Mouse (Mus musculus): ENCODE results near the gene Ccdc34. TPM values are rescaled to one million over a fixed set of nuclear protein-coding genes. Genes with fewer than 3 reads are reported as not detected.

Gene Ccdc34
- polyA plus RNA-seq, 1 experiment from 2014 or later: 28.7 TPM

GRCm38 (mm10) chr2:110004668-110005067, 12.9 kb upstream of the Ccdc34 start:
- Histone ChIP-seq H3K9me3 (replicated peaks) (no peaks in the 10 kb centered on the region), H3K27me3 (replicated peaks) (no peaks in the 10 kb centered on the region), H3K27ac (ENCODE audit: poor library complexity, severe bottlenecking) (no peak overlapping the region), H3K4me2 (no peak overlapping the region), H3K4me3 (no peak overlapping the region), H3K9ac (no peak overlapping the region), H3K4me1 (replicated peaks) (0 out of 2 replicates have a peak, but pooled peaks cover 2% of the 10 kb centered on the region), H3K36me3 (peaks cover 45% of the 10 kb centered on the region)
- no peak for ATAC-seq (ENCODE audit: insufficient number of reproducible peaks, low FRiP score)
- 80% methylated on average over 1 of the region's 1 CpGs for WGBS

GRCm38 (mm10) chr2:110005164-110005563, 12.5 kb upstream of the Ccdc34 start:
- H3K4me2 ChIP-seq: no peak overlapping the region
- H3K4me3 ChIP-seq: no peak overlapping the region
- 0 out of 2 replicates have a peak, but pooled peaks cover 2% of the 10 kb centered on the region for H3K4me1 ChIP-seq (replicated peaks)
- peaks cover 45% of the 10 kb centered on the region for H3K36me3 ChIP-seq
- H3K9ac ChIP-seq: no peak overlapping the region
- ATAC-seq (ENCODE audit: insufficient number of reproducible peaks, low FRiP score): no peak
- H3K27me3 ChIP-seq (replicated peaks): no peaks in the 10 kb centered on the region
- no peak overlapping the region for H3K27ac ChIP-seq (ENCODE audit: poor library complexity, severe bottlenecking)
- no peaks in the 10 kb centered on the region for H3K9me3 ChIP-seq (replicated peaks)
- 77% methylated on average over 3 of the region's 3 CpGs for WGBS

- WGBS: 52% methylated on average over 3 of the region's 3 CpGs
- ATAC-seq (ENCODE audit: insufficient number of reproducible peaks, low FRiP score): no peak
- no peak overlapping the region for H3K9ac ChIP-seq
- H3K4me3 ChIP-seq: no peak overlapping the region
- no peaks in the 10 kb centered on the region for H3K27me3 ChIP-seq (replicated peaks)
- no peaks in the 10 kb centered on the region for H3K9me3 ChIP-seq (replicated peaks)
- no peak overlapping the region for H3K4me2 ChIP-seq
- peaks cover 45% of the 10 kb centered on the region for H3K36me3 ChIP-seq
- no peak overlapping the region for H3K27ac ChIP-seq (ENCODE audit: poor library complexity, severe bottlenecking)
- 0 out of 2 replicates have a peak, but pooled peaks cover 2% of the 10 kb centered on the region for H3K4me1 ChIP-seq (replicated peaks)
Observed at GRCm38 (mm10) chr2:110005596-110006239, 11.9 kb upstream of the Ccdc34 start.

- Histone ChIP-seq H3K27me3 (replicated peaks) (no peaks in the 10 kb centered on the region), H3K4me2 (no peak overlapping the region), H3K9ac (no peak overlapping the region), H3K27ac (ENCODE audit: poor library complexity, severe bottlenecking) (no peak overlapping the region), H3K36me3 (peaks cover 48% of the 10 kb centered on the region), H3K9me3 (replicated peaks) (no peaks in the 10 kb centered on the region), H3K4me3 (no peak overlapping the region), H3K4me1 (replicated peaks) (0 out of 2 replicates have a peak, but pooled peaks cover 2% of the 10 kb centered on the region)
- ATAC-seq (ENCODE audit: insufficient number of reproducible peaks, low FRiP score): peak; percentile 36; the same call in 1 of the 2 replicates
- 84% methylated on average over 10 of the region's 10 CpGs for WGBS
Observed at GRCm38 (mm10) chr2:110007423-110008267, 10.0 kb upstream of the Ccdc34 start.

GRCm38 (mm10) chr2:110009449-110009848, 8.2 kb upstream of the Ccdc34 start:
- no peak overlapping the region for H3K9ac ChIP-seq
- H3K4me3 ChIP-seq: no peak overlapping the region
- no peak overlapping the region for H3K4me2 ChIP-seq
- H3K27ac ChIP-seq (ENCODE audit: poor library complexity, severe bottlenecking): no peak overlapping the region
- H3K36me3 ChIP-seq: peaks cover 51% of the 10 kb centered on the region
- no peak for ATAC-seq (ENCODE audit: insufficient number of reproducible peaks, low FRiP score)
- H3K9me3 ChIP-seq (replicated peaks): no peaks in the 10 kb centered on the region
- H3K4me1 ChIP-seq (replicated peaks): 0 out of 2 replicates have a peak, but pooled peaks cover 2% of the 10 kb centered on the region
- no peaks in the 10 kb centered on the region for H3K27me3 ChIP-seq (replicated peaks)

GRCm38 (mm10) chr2:110012184-110012725, 5.4 kb upstream of the Ccdc34 start:
- Histone ChIP-seq H3K4me2 (no peak overlapping the region), H3K4me3 (no peak overlapping the region), H3K4me1 (replicated peaks) (no peaks in the 10 kb centered on the region; the same call in 1 of the 2 replicates), H3K36me3 (peaks cover 37% of the 10 kb centered on the region), H3K27ac (ENCODE audit: poor library complexity, severe bottlenecking) (no peak overlapping the region), H3K27me3 (replicated peaks) (no peaks in the 10 kb centered on the region), H3K9ac (no peak overlapping the region), H3K9me3 (replicated peaks) (no peaks in the 10 kb centered on the region)
- WGBS: 86% methylated on average over 13 of the region's 13 CpGs
- no peak for ATAC-seq (ENCODE audit: insufficient number of reproducible peaks, low FRiP score)

- H3K9ac ChIP-seq: no peak overlapping the region
- 34% methylated on average over 7 of the region's 7 CpGs for whole genome bisulfite sequencing
- peaks cover 17% of the 10 kb centered on the region for H3K4me1 ChIP-seq (replicated peaks)
- H3K27ac ChIP-seq (ENCODE audit: poor library complexity, severe bottlenecking): no peak overlapping the region
- peak overlapping the region; percentile 87 for H3K4me2 ChIP-seq
- H3K36me3 ChIP-seq: peaks cover 16% of the 10 kb centered on the region
- H3K27me3 ChIP-seq (replicated peaks): no peaks in the 10 kb centered on the region
- no peaks in the 10 kb centered on the region for H3K9me3 ChIP-seq (replicated peaks)
- ATAC-seq (ENCODE audit: insufficient number of reproducible peaks, low FRiP score): no peak
- peak overlapping the region; percentile 61 for H3K4me3 ChIP-seq
Observed at GRCm38 (mm10) chr2:110017087-110017486, 530 bp upstream of the Ccdc34 start.

GRCm38 (mm10) chr2:110019656-110020055, 2.0 kb downstream of the Ccdc34 start:
- no peak overlapping the region for H3K4me3 ChIP-seq
- 86% methylated on average over 4 of the region's 4 CpGs for WGBS
- no peaks in the 10 kb centered on the region for H3K9me3 ChIP-seq (replicated peaks)
- no peak overlapping the region for H3K27ac ChIP-seq (ENCODE audit: poor library complexity, severe bottlenecking)
- 0 out of 2 replicates have a peak overlapping the region, but pooled peaks have one; percentile 51 for H3K4me2 ChIP-seq
- no peak overlapping the region; the same call in 1 of the 2 replicates for H3K9ac ChIP-seq
- peaks cover 17% of the 10 kb centered on the region for H3K4me1 ChIP-seq (replicated peaks)
- H3K27me3 ChIP-seq (replicated peaks): no peaks in the 10 kb centered on the region
- peaks cover 16% of the 10 kb centered on the region for H3K36me3 ChIP-seq
- ATAC-seq (ENCODE audit: insufficient number of reproducible peaks, low FRiP score): no peak

- Histone ChIP-seq H3K27ac (ENCODE audit: poor library complexity, severe bottlenecking) (no peak overlapping the region), H3K27me3 (replicated peaks) (no peaks in the 10 kb centered on the region), H3K9me3 (replicated peaks) (no peaks in the 10 kb centered on the region), H3K4me2 (no peak overlapping the region), H3K36me3 (peaks cover 16% of the 10 kb centered on the region), H3K4me3 (no peak overlapping the region), H3K4me1 (replicated peaks) (peaks cover 17% of the 10 kb centered on the region), H3K9ac (no peak overlapping the region)
- 85% methylated on average over 1 of the region's 1 CpGs for WGBS
- ATAC-seq (ENCODE audit: insufficient number of reproducible peaks, low FRiP score): no peak
Observed at GRCm38 (mm10) chr2:110020430-110020829, 2.8 kb downstream of the Ccdc34 start.

GRCm38 (mm10) chr2:110036265-110036664, 18.6 kb downstream of the Ccdc34 start:
- no peak overlapping the region for H3K4me3 ChIP-seq
- no peaks in the 10 kb centered on the region for H3K27me3 ChIP-seq (replicated peaks)
- no peak overlapping the region for H3K27ac ChIP-seq (ENCODE audit: poor library complexity, severe bottlenecking)
- peaks cover 18% of the 10 kb centered on the region for H3K36me3 ChIP-seq
- 27% methylated on average over 4 of the region's 4 CpGs for WGBS
- ATAC-seq (ENCODE audit: insufficient number of reproducible peaks, low FRiP score): no peak
- H3K4me1 ChIP-seq (replicated peaks): peaks cover 16% of the 10 kb centered on the region
- no peaks in the 10 kb centered on the region for H3K9me3 ChIP-seq (replicated peaks)
- no peak overlapping the region for H3K9ac ChIP-seq
- H3K4me2 ChIP-seq: no peak overlapping the region

GRCm38 (mm10) chr2:110036665-110037064, 19.0 kb downstream of the Ccdc34 start:
- Histone ChIP-seq H3K4me3 (no peak overlapping the region), H3K9me3 (replicated peaks) (no peaks in the 10 kb centered on the region), H3K4me2 (peak overlapping the region; percentile 21), H3K36me3 (peaks cover 18% of the 10 kb centered on the region), H3K27ac (ENCODE audit: poor library complexity, severe bottlenecking) (peak overlapping the region; percentile 45), H3K27me3 (replicated peaks) (no peaks in the 10 kb centered on the region), H3K9ac (no peak overlapping the region), H3K4me1 (replicated peaks) (peaks cover 16% of the 10 kb centered on the region)
- ATAC-seq (ENCODE audit: insufficient number of reproducible peaks, low FRiP score): 0 out of 2 replicates have a peak, but pooled peaks have one; percentile 55
- WGBS: 43% methylated on average over 4 of the region's 4 CpGs

Measured in heart, embryonic 12.5 days (tissue).